Mouse (Mus musculus): ENCODE data around the gene Olfr221. TPM values are rescaled to one million over a fixed set of nuclear protein-coding genes. Genes with fewer than 3 reads are reported as not detected.

Olfr221 gene
- not detected in 2 replicates for polyA plus RNA-seq (2012; rRNA removed)

GRCm38 (mm10) chr14:52042359-52042758 is at the start of gene Olfr221:
Olfr221 (minus strand) TSS chr14:52042459.

GRCm38 (mm10) chr14:52020486-52021137 is 21.6 kb downstream of the Olfr221 start, which contains the start of gene Zfp219:
Zfp219 (minus strand) TSS chr14:52020733.

GRCm38 (mm10) chr14:52015445-52016100 is 26.7 kb downstream of the Olfr221 start, which contains the start of gene Tmem253:
Tmem253 (plus strand) TSS chr14:52015658.

GRCm38 (mm10) chr14:51984247-51985231 is 57.7 kb downstream of the Olfr221 start, which contains the start of gene Arhgef40:
Arhgef40 (plus strand) TSS chr14:51984719.

Other genes starting within 250 kb of the Olfr221 start
- gene AY358078, start 242.4 kb downstream of the Olfr221 start, polyA plus RNA-seq (2012; rRNA removed): not detected in 2 replicates
- not detected in 2 replicates for gene Ear6, start 188.8 kb downstream of the Olfr221 start, polyA plus RNA-seq (2012; rRNA removed)
- 20.0 and 21.5 TPM in 2 replicates for gene Mettl17, start 157.6 kb downstream of the Olfr221 start, polyA plus RNA-seq (2012; rRNA removed)
- gene Slc39a2, start 149.6 kb downstream of the Olfr221 start, polyA plus RNA-seq (2012; rRNA removed): 0.32 and 0.52 TPM in 2 replicates
- gene Ndrg2, start 128.3 kb downstream of the Olfr221 start, polyA plus RNA-seq (2012; rRNA removed): 87.1 and 97.7 TPM in 2 replicates
- gene Tppp2, start 124.0 kb downstream of the Olfr221 start, polyA plus RNA-seq (2012; rRNA removed): not detected in 2 replicates
- gene Rnase13, start 119.7 kb downstream of the Olfr221 start, polyA plus RNA-seq (2012; rRNA removed): 0.06 TPM in 1 of 2 replicates, not detected in the other
- gene Arhgef40, start 57.7 kb downstream of the Olfr221 start, polyA plus RNA-seq (2012; rRNA removed): 66.6 and 69.1 TPM in 2 replicates
- gene Tmem253, start 26.8 kb downstream of the Olfr221 start, polyA plus RNA-seq (2012; rRNA removed): 0.83 and 1.5 TPM in 2 replicates
- gene Zfp219, start 21.7 kb downstream of the Olfr221 start, polyA plus RNA-seq (2012; rRNA removed): 45.3 and 51.5 TPM in 2 replicates
- 10.7 and 21.2 TPM in 2 replicates for gene Hnrnpc, start 61.6 kb upstream of the Olfr221 start, polyA plus RNA-seq (2012; rRNA removed)
- gene Rpgrip1, start 68.2 kb upstream of the Olfr221 start, polyA plus RNA-seq (2012; rRNA removed): 0.41 and 1.6 TPM in 2 replicates
- 2.0 and 3.1 TPM in 2 replicates for gene Supt16, start 155.0 kb upstream of the Olfr221 start, polyA plus RNA-seq (2012; rRNA removed)
- gene Chd8, start 215.3 kb upstream of the Olfr221 start, polyA plus RNA-seq (2012; rRNA removed): 10.5 and 13.2 TPM in 2 replicates
- 12.2 and 13.6 TPM in 2 replicates for gene Tox4, start 236.7 kb upstream of the Olfr221 start, polyA plus RNA-seq (2012; rRNA removed)
- gene Rab2b, start 237.1 kb upstream of the Olfr221 start, polyA plus RNA-seq (2012; rRNA removed): 1.1 and 1.8 TPM in 2 replicates

Measured in stomach, adult 2 months (tissue).